Mouse (Mus musculus): Measurements from ENCODE around the gene Gm28038.

Gm28038 gene

GRCm38 (mm10) chr2:30285416-30286181 is 4.8 kb downstream of the Gm28038 start:
- DNase-seq (ENCODE audit: low spot score in 2 of 2): no peak

GRCm38 (mm10) chr2:30286192-30287026 is 5.6 kb downstream of the Gm28038 start, which contains the start of the genes Dolk and Nup188:
Gene Dolk, minus strand, starts transcription at chr2:30286334.
Gene Nup188, plus strand, starts transcription at chr2:30286397.
- DNase-seq (ENCODE audit: low spot score in 2 of 2): peak; percentile 94 to 95

GRCm38 (mm10) chr2:30287027-30287373 is 6.2 kb downstream of the Gm28038 start:
- no peak for DNase-seq (ENCODE audit: low spot score in 2 of 2)

- no peak for DNase-seq (ENCODE audit: low spot score in 2 of 2)
These were observed 18.7 kb downstream of the Gm28038 start for GRCm38 (mm10) chr2:30299525-30299924.

GRCm38 (mm10) chr2:30299966-30300365 is 19.1 kb downstream of the Gm28038 start:
- no peak for DNase-seq (ENCODE audit: low spot score in 2 of 2)

GRCm38 (mm10) chr2:30306087-30306486 is 25.2 kb downstream of the Gm28038 start:
- no peak for DNase-seq (ENCODE audit: low spot score in 2 of 2)

- DNase-seq (ENCODE audit: low spot score in 2 of 2): no peak
These were observed 28.5 kb downstream of the Gm28038 start for GRCm38 (mm10) chr2:30309351-30309750.

GRCm38 (mm10) chr2:30311481-30311880 is 30.6 kb downstream of the Gm28038 start:
- no peak for DNase-seq (ENCODE audit: low spot score in 2 of 2)

- DNase-seq (ENCODE audit: low spot score in 2 of 2): no peak
These were observed 35.3 kb downstream of the Gm28038 start for GRCm38 (mm10) chr2:30316136-30316535.

GRCm38 (mm10) chr2:30316955-30317354 is 36.1 kb downstream of the Gm28038 start:
- DNase-seq (ENCODE audit: low spot score in 2 of 2): no peak

GRCm38 (mm10) chr2:30319260-30319659 is 38.4 kb downstream of the Gm28038 start:
- DNase-seq (ENCODE audit: low spot score in 2 of 2): no peak

GRCm38 (mm10) chr2:30323111-30323510 is 42.3 kb downstream of the Gm28038 start:
- DNase-seq (ENCODE audit: low spot score in 2 of 2): no peak

GRCm38 (mm10) chr2:30325296-30325695 is 44.5 kb downstream of the Gm28038 start:
- DNase-seq (ENCODE audit: low spot score in 2 of 2): no peak

GRCm38 (mm10) chr2:30327276-30327675 is 46.4 kb downstream of the Gm28038 start:
- DNase-seq (ENCODE audit: low spot score in 2 of 2): no peak

- DNase-seq (ENCODE audit: low spot score in 2 of 2): no peak
These were observed 47.9 kb downstream of the Gm28038 start for GRCm38 (mm10) chr2:30328791-30329190.

GRCm38 (mm10) chr2:30335324-30335723 is 54.5 kb downstream of the Gm28038 start:
- no peak for DNase-seq (ENCODE audit: low spot score in 2 of 2)

GRCm38 (mm10) chr2:30336174-30336915 is 55.5 kb downstream of the Gm28038 start:
- DNase-seq (ENCODE audit: low spot score in 2 of 2): no peak

- no peak for DNase-seq (ENCODE audit: low spot score in 2 of 2)
These were observed 56.3 kb downstream of the Gm28038 start for GRCm38 (mm10) chr2:30337179-30337578.

- DNase-seq (ENCODE audit: low spot score in 2 of 2): no peak
These were observed 61.2 kb downstream of the Gm28038 start for GRCm38 (mm10) chr2:30342061-30342460.

GRCm38 (mm10) chr2:30342544-30342943 is 61.7 kb downstream of the Gm28038 start:
- DNase-seq (ENCODE audit: low spot score in 2 of 2): no peak

GRCm38 (mm10) chr2:30343601-30344137 is 62.8 kb downstream of the Gm28038 start:
- DNase-seq (ENCODE audit: low spot score in 2 of 2): no peak

Data from spleen, postnatal 36 days (tissue).